Mouse (Mus musculus) cerebellum, postnatal 36 days (tissue): ENCODE measurements at regions not wholly inside any gene's neighbourhood (a gene's known extent, or its start where the extent isn't known, plus 50 kb on each side); places are given as distances from the start of the nearest gene placed in this dataset.

Source experiments
- DNase-seq, 2 experiments: peaks; one replicate each; pipeline ENCODE4 v3.0.0; 2021 to 2022; ENCODE audit warnings: mixed read lengths in 2 of 2

DNA sequence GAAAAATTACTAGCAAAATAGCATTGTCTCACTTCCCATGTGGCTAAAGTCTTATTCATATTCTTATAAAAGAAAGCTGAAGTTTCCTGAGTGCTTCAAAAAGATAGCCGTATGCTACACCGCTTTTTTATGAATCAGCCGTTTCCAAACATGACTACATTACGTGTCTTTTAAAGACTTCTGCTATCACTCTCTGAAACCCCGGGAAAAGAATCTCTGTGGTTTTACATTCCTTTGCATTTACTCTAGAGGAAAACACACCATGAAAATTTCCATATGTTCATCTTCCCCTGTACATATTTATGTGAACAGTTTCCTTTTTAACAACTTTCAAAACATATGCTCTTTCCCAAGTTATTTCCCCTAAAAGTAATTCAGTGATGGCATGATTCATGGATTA is 882.3 kb downstream of the Gsdmc2 start:
- no peak for DNase-seq

DNA sequence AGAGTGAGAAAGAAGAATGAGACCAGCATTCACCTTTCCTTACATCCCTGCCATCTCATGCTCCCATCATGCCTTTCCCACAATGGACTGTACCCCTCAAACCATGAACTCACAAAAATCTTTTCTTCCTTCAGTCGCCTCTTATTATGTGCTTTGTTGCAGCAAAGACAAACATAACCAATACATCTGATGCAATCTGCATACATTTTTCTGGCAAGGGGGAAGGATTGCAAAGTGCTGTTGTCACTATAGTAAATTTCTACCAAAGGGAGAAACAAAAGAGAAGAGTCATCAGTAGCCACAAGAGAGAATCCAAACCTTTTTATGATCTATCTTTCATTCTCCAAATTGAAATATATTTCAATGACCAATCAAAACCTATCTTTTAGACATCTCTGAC is 884.4 kb downstream of the Gsdmc2 start:
- DNase-seq, result no peak

DNA sequence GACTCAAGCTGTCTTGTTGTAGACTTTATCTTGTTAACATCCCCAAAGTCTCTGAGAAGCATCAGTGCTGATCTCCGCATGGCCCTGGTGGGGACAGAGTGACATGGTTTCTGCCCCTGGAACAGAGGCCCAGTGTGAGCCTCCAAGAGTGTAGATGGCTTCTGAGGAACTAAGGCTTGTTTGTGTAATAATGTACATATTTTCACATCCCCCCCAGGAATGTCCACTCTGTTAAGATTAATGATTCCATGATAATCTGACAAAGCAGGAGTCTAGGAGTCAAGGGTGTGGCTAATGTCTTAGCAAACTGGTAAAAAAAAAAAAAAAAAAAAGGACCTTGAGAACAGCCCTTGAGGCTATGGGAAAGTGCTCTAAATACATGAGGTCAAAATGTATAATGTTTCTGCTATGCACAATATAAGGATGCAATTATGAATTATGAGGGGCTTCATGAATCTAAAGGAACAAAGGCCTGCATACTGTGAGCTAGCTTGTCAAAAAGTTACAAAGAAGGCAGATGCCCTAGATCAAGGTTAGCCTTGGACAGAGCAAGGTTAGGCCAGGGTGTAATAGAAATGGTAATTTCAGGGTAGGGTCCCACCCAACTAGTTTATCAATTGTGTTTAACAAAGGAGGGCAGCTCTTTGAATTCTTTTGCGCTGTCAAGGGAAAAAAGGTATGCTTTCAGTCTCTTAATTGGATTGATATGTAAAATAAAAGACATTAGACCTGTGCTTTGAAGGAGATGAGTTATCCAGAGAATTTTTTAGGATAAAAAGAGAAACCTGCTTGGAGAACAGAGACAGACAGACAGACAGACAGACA is 886.3 kb downstream of the Gsdmc2 start:
- DNase-seq, result no peak

DNA sequence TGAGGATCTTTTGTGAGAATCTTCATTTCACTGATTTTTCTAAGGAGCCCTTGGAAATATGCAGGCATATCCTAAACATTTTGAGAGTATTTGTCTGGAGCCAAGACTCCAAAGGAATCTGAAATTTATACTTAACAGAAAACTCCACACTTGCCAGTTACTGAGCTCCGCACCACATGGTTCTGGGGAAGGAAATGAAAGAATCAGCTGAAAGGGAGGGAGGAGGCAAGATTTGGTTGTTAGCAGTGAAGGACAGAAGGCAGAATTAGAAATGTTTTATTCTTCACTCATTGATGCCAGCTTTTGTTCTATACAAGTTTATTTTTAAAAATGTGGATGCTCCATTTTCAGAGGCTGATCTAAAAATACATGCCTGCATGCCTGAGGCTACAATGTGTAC is 890.1 kb downstream of the Gsdmc2 start:
- DNase-seq, result no peak

DNA sequence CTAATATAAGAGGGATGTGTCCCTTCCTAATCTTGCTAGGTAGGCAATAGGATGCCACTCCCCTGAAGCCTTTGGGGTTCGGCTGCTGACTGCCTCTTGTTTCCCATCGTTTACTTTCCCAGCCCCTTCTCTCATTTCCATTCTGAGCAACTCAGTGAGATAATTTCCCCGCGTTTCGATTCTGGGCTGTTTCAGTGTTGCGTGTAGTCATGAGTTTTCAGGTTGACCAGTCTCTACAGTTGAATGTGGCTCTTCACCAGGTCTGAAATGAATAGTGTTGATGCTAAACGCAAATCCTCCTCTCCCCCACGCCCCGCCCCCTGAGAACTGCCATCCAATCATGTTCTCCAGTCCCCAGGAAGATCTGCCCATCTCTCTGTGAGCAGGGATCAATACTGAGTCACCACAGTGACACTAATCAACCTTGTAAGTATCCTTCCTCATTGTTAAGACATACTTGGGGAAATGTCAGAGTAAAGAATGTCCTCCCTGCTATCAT is 890.6 kb downstream of the Gsdmc2 start:
- no peak for DNase-seq

DNA sequence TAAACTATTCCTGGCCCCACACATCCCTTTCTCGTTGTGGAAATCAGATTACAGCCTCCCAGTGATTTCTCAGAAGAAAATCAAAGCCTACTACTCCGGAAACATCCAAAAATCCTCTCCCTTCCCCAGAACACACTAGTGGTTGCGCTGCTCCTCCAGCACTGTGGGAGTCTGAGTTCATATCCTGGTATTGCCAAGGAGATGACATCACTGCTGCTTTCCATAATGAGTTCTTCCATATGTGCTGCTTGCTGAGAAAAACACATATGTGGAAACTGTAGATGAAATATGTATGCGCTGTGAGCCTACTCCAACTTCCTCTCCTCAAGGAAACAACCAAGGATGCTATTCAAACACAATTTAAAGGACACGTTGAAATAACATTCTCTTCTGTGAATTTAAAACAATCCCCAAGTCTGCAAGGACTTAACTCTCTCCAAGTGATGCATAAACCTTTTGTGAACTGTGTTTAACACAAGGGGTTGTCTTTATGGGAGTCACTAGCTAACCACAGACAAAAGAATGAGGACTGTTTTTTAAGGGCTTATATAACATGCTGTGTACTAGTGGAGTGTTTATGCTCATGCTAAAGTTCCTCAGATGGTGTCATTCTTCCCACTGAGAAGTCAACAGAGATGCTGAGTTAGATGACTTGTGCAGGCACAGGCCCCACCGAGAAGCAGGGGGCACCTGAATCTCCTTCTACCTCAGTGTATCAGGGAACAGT is 891.6 kb downstream of the Gsdmc2 start:
- DNase-seq, result no peak

DNA sequence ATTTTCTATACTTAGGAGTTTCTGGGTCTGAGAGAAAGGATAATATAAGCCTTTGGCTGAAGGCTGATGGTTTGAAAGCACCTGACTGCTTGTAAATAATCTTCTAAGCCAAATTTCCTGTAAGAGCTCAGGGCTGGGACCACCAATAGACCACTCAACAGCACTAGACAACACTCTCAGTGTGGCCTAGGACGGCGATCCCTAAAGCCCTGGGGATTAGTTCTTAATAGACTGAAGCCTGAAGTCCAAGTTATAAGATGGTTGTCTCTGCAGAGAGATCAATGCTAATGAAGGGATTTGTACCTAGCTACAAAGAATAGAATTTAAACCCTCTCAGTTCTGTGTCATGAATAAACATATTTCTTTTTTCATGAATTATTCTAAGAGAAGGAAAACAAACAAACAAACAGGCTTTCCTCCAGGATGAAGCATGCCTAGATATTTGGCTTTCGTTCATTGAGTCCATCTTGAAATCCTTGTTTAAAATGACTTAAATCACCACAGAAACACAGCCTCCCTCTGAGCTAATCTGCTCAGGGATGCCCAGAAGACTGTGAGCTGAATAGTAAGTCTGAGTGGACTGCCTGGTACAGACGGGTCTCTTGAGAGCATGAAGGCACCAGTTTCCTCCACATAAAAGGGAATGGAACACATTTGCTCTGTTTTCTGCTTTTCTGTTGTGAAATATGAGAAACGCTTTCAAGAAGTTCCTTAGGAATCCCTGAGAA is 892.3 kb downstream of the Gsdmc2 start:
- DNase-seq, result no peak

DNA sequence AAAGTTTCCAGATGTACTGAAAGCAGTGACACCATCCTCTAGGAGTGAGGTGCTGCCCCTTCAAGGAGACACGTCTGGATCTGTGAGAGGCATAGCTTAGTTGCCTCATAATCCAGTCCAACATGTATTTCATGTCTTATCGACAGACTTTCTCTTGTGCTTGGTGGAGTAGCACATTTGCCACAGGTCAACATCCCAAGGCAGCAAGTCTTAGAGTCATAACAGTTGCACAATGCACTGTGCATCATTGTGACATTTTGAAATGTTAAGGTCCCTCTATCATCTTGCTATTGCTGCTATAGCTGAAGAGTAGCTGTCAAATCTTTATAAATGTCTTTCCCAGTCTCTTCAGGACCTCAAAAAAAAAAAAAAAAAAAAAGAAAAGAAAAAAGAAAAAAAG is 905.6 kb downstream of the Gsdmc2 start:
- no peak for DNase-seq

DNA sequence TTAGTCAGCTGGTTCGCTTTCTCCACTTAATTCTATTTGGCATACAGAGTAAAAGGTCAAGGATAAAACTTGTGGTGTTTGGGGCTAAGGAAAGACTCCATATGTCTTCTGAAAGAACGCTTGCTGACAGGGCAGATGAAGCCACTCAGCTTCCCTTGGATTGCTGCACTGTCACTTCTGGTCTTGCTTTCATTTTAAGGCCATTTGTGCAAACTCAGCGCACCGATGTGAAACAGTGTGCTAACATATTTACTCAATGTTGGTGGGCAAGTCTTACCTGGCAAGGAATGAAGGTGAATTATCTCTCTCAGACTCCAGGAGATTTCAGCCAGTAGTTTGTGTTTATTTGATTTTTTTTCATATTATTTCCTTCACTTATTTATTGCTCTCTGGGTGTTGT is 907.2 kb downstream of the Gsdmc2 start:
- no peak for DNase-seq

DNA sequence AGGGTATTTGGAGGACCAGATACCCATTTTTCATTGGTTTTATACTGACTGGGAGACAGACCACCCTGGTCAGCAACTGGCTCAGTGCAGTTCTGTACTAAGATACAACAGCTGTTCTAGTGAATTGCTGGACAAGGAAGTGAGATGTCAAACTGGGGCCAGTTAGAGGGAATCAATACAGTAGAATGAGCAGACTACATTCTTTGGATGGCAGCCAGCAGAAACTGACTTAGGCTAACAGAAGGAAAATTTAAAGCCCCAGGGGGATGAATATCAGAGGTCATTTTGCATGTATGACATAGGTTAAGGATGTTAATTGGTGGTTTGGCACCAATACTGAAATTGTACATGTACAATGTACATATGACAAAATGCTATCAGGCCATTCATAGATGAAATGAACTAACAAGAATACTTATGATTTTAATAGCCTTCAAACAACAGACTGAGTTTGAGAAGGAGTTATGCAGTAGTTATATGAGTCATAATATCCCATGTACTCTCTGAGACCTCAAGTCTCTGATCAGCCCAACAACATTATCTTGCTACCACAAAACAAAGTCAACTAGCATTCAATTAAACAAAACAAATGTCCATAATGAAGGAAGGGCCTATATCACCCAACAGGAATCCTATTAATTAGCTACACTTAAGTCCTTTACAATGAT is 910.3 kb downstream of the Gsdmc2 start:
- no peak for DNase-seq

DNA sequence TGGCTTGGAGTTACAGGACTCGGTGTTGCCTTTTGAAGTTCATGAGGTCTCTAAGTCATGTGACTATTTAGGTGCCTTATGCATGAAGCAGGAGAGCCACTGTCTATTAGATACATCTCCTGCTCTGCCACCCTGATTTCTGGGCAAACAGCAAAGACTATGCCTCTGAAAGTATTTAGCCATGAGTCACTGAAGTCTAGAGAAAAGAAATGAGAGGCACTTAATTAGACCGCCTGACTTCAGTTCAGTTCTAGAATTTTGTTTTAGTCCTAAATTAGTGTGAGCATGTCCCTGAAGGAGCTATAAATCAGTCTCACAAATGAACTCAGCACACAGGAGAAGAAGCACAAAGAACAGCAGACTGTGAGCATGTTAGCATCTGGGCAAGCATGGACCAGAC is 924.5 kb downstream of the Gsdmc2 start:
- no peak for DNase-seq

DNA sequence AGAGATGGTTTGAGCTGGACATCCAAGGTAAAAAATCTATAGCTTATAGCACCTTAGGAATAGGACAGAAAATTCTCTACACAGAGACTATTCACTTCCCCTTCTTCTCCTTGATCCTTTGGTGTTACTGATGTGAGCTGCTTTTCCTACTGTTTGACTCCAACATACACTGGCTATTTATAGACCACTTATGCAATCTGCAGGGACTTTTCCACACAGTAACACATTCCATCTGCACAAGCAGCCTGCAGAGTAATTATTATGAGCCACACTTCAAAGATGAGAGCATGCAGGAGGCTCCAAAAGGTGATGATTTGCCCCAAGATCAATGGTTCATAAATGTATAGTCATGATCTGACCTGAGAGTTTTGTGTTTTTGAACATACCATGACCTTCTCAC is 925.7 kb downstream of the Gsdmc2 start:
- no peak for DNase-seq

DNA sequence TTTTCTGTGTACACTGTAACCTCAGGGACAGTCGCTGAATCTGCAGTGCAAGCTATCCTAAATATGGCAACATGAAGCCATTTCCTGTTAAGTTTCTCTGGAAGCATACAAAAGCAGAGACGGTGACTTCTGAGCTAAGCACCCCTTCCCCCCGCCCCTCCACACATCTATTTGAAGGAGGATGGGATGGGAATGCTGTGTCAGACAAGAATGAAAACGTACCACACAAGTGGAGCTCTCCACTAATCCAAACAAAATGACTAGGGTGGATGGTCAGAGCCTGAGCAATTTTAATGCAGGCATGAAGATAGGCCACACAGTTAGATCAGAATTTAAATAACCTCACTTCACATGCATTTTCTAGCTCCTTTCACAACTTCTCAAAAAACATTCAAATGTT is 936.6 kb downstream of the Gsdmc2 start:
- no peak for DNase-seq

DNA sequence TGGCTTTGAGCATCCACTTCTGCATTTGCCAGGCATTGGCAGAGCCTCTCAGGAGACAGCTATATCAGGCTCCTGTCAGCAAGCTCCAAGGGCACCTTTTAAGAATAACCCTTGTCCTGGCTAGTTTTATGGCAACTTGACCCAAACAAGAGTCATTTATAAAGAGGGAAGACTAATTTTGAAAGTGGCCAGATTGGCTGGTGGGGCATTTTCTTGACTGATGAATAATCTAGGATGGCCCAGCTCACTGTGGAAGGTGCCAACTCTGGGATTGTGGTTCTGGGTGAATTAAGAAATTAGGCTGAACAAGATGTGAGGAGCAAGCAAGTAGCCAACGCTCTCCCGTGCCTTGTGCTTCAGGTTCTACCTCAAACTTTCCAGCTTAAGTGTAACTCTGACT is 937.8 kb downstream of the Gsdmc2 start:
- no peak for DNase-seq

DNA sequence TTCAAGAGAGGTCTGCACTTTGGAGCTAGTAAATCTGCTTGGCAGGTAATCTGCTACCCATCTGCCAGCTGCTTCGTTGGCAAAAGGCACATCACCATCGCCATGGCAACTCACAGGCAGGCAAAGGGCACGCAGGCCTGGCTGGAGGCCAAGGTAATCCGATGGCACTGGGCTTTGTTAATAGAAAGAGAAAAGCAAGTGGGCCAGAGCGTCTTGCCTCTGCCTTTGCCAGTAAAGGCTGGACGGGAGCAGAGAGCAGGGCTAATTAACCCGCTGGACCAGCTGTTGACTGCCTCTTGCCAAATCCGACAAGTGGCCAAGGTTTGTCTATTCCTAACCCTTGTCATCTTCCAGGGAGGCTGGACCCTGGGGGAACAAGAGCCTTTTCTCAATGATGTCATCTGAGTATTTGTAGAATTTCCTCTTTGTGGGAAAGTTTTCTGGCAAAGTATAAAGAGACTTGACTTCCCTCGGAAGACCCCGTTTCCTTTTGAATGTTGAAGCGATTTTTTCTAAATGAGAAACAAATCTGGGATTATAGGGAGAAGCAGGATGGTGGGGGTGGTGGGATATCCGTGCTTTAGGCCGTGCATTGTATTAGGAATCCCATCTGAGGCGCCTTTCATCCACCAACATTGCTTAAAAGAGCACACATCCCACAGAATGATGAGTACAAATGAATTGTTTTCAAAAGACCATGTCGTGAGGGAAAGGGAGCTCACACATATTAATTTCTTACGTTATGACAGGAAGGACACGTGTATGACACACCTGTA is 941.7 kb downstream of the Gsdmc2 start:
- peak; percentile 76 to 81 for DNase-seq

DNA sequence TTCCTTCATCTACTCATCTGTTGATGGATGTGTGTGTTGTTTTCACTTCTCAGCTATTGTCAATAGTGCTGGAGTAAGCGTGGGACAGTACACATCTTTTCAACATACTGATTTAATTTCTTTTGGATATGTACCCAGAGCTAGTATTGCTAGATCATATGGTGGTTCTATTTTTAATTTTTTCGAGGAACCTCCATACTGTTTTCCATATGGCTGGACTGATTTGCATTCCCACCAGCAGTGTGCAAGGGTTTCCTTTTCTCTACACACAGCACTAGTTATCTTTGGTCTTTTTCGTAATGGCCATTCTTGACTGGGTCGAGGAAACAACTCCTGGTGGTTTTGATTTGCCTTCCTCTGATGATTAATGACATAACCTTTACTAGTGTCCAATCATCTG is 943.0 kb downstream of the Gsdmc2 start:
- DNase-seq, result no peak

DNA sequence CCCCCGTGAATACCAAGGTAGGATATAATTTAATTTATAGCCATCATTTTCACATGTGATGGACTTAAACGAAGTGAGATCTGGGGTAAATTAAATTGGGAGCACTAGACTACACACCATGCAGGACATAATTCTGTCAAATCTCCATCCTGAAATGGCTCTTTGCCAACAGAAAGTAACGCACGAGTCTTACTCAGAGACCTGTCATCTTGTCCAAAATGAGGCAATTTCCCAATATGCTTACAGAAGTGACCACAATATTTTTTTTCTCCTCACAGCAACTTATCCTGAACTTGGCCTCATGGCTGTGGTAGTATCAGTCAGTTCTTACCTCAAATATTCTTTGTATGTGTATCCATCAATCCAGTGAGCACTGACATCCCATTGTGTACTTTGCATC is 955.2 kb downstream of the Gsdmc2 start:
- no peak for DNase-seq

DNA sequence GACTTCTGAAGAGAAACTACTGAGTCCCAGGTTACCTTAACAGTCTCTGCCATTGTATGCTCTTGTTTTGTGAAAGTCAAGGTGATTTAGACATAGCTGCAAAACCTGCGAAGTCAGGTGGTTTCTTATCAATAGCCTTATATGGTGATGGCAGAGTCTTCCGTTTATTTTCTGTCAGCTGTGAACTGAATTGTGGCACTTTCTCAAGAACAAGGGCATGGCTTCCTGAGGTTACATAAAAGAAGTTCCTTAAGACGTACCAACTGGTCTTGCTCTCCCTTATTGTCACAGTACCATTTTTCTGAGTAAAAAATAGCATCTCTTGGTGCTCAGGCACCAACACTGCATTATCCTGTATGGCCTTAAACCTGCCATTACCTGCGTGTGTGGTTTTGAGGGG is 959.6 kb downstream of the Gsdmc2 start:
- no peak for DNase-seq

DNA sequence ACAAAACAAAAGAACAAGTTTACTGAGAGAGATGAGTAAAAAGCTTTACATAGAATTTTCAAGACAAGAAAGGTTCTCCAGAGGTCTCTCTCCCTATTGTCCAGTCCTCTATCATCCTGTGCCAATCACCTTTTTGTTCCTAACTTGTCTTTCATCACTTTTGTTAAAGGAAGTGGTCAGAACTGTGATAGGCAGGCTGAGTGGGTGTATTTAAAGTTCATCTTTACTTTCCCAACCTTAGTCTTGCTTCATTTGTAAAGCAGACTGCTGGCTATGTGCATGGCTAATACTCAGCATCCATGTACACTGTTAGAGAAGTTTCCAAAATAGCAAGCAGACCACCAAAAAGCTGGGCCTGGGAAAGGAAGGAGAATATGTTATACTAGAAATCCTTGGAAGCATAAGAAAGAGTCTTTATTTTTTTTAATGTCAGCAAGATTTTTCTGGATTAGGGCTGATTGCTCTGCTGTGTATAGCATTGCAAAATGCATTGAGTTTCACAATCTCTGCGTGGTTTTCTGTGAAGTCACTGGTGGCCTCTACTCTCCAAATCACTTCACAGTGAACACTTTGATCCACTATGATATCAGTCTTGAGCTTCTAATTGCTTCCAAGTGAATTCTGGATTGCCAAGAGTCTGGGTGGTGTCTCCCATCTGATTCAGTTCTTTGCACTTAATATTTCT is 973.8 kb downstream of the Gsdmc2 start:
- DNase-seq, result no peak

DNA sequence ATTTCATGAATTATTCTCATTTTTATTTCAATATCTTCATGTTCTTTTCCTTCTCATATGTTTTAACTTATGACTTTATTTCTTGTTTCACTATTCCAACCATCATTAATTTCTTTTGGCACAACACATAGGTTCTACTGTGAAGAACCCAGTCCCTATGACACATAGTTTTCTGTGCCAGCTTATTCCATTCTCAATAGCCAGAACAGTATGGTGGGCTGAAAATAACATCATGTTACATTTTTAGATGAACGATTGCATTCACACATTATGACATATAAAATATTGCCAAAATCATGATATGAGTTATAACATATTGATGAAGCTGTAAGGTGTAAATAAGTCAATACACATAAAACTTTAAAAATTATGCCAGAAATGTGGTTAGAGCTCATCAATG is 982.4 kb downstream of the Gsdmc2 start:
- DNase-seq, result no peak

DNA sequence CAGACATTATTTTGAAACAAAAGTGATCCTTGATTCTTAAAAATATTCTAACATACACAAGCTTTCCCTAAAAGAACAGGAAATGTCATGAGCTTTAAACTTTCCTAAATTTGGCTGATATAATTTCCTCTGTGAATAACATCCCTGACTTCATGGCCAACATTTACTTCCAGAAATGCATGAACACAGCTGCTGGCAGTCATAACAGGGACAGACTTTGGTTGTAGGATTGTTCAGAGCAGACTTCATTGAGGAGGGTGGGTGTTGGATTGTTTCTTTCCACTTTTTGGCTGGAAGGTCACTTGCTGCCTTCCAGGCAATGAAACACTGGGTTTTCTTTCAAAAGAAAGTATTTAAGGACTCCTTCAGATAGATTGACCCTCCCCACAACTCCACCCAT is 983.6 kb downstream of the Gsdmc2 start:
- no peak for DNase-seq

DNA sequence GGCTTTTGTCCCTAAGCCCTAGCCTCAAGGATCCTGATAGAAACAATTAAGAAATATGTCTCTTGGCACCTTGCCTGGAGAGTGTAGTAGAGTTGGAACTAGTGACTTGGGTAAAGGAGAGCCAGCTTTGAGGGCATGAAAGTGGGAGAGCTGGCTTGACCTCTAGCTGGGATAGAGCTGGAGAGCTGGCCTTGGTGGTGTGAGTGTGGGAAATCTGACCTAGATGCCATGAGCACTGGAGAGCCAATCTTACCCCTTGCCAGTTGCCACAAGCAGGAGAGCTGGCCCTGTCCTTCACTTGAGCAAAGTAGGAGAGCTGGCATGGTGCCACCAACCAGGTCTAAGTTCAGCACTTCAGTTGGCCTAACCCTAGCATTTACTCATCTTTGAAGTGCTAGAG is 995.7 kb downstream of the Gsdmc2 start:
- no peak for DNase-seq
